Mouse (Mus musculus): Measurements from ENCODE around the gene Calm3. TPM values are rescaled to one million over a fixed set of nuclear protein-coding genes. Genes with fewer than 3 reads are reported as not detected.
A peak's percentile ranks its signal among the peaks of the same experiment; 100 is the strongest.

Calm3 gene
- total RNA-seq, 2 experiments from 2014 or later = 1,837 to 1,919 TPM

DNA sequence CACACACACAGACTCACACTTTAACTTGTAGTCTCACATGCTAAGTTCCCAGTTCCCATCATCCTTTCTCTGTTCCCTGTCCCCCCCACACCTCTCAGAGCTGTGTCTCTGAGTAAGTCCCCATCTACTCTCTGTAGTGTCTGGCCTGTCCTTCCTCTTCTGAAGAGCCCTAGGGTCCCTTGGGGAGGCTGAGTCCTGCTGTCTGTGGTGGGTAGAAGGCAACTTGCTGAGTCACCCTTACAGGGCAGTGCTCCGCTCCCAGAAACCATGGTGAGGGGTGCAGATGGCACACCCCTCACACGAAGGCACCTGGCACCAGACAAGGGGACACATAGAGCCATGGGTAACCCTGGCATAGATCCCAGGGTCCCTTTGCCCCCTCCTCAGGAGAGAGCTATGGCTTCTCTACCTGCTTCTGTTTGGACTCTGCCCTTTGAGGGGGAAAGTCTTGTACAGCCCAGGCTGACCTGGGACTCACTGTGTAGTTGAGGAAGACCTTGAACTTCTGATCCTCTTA lies 20.4 kb downstream of the Calm3 start:
- intact Hi-C loops (cut with DNase I) = no loop called here
- DNase-seq (ENCODE audit: low spot score in 2 of 2) = no peak

DNA sequence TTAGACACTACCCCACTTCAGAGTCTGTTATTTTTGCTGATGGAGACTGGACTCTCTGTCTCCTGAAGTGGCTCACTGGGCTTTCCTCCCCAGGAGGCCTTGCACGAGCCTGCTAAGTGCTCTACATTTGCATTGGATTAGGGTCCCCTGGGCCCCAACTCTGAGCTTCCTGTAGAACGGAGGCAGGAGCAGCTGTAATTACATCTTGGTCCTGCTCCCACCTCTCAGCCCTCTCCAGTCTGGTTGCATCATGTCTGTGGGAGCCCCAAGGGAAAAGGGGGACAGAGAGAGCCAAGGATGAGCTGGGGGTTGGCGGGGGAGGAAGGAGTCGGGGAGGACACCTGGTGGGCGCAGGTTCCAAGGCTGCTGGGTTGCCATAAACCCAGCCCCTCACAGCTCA lies 23.4 kb downstream of the Calm3 start:
- intact Hi-C loops (cut with DNase I) = no loop called here
- DNase-seq (ENCODE audit: low spot score in 2 of 2) = no peak

DNA sequence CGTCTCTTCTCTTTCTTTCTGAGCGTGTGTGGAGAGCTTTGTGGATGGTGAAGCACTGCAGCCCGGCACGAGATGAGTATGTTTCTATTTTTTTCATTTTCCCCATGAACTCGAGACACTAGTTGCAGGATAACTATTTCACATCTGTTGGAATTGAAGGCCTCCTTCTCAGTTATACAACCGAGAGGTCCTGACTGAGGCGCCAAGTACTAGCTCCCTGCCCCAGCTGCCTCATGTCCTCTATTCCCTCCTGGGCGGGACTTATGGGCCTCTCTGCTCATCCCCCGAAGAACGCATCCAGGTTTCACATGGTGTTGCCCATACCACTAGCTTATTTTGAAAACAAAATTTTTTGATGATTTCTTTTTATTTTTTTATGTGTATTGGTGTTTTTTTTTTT lies 28.4 kb downstream of the Calm3 start:
- intact Hi-C loops (cut with DNase I) = loop anchor here (2.0 to 10.0 kb wide), 2 partner anchors 17 to 151 kb away; no protein-coding TSS in a partner anchor
- no peak for DNase-seq (ENCODE audit: low spot score in 2 of 2)

DNA sequence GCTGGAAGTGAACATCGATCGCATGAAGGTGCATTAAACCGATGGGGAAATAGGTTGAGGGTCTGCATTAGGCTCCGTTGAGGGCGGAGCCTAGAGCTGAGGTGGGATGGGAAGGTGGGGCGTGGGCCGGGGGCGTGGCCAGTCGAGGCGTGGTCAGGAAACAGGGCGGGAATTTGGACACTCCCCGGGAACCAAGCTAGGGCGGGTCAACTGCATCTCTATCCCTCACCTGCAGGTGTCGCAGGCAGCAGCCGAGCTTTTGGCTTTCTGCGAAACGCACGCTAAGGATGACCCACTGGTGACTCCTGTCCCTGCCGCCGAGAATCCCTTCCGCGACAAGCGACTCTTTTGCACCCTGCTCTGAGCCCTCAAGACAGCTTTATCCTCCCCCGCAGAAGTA lies 28.9 kb downstream of the Calm3 start:
- peak; percentile 66 to 76 for DNase-seq (ENCODE audit: low spot score in 2 of 2)
- intact Hi-C loops (cut with DNase I) = loop anchor here (2.0 to 10.0 kb wide), 2 partner anchors 18 to 150 kb away; no protein-coding TSS in a partner anchor

DNA sequence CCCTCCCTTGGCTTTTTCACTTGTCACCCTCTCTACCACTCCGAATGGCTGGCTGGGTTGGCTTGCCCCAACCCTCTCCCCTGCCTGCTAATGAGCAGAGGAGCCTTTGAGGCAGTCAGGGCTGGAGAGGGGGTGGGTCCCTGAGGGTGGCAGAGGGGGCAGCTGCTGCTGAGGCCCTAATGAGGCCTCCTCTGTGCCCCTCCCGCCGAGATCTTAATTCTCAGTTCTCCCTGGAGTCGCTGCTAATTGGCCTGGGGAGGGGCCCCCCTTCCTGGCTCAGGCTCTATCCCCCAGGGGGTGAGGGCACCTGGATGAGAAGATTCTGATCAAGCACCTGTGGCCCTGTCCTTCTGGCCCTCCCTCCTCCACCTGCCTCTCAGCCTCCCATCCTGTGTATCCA lies 29.6 kb downstream of the Calm3 start:
- DNase-seq (ENCODE audit: low spot score in 2 of 2) = no peak
- intact Hi-C loops (cut with DNase I) = loop anchor here (2.0 to 10.0 kb wide), 2 partner anchors 19 to 149 kb away; no protein-coding TSS in a partner anchor

DNA sequence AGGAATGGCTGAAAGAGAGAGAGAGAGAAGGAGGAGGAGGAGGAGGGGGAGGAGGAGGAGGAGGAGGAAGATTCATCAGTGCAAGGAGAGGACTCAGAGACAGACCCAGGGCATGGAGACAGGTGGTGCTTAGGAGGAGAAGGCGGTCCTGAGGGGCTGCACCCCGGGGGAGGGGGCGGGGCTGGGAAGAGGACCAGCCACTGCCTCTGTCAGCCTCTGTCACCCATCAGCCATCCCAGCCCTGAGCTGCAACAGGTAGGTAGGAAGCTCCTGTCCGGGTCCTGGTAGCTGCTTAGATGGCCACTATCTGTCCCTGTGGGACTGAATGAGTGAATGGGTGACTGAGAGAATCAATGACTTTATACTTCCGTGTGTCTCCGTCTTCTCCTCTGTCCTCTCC lies 30.3 kb downstream of the Calm3 start:
- intact Hi-C loops (cut with DNase I) = loop anchor here (2.0 to 10.0 kb wide), 2 partner anchors 19 to 149 kb away; no protein-coding TSS in a partner anchor
- no peak for DNase-seq (ENCODE audit: low spot score in 2 of 2)

DNA sequence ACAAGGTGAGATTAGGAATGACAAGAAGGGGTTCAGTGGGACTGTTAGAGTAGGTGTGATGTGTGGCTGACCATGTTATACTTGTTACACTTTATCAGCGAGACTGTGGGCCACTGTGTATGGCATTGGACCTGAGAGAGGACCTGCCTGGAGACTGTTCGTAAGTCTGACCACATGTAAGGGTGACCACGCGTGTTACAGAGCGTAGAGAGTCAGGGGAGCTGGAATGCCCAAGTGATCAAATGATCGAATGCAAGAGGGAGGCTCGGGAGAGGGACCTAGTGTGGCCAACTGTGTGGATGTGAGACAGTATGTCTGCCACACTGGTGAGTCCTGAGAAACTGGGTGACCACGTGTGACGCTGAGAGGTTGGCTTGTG lies 31.6 kb downstream of the Calm3 start:
- intact Hi-C loops (cut with DNase I) = loop anchor here (10.0 kb wide), 1 partner anchor 148 kb away; no protein-coding TSS in a partner anchor
- no peak for DNase-seq (ENCODE audit: low spot score in 2 of 2)

DNA sequence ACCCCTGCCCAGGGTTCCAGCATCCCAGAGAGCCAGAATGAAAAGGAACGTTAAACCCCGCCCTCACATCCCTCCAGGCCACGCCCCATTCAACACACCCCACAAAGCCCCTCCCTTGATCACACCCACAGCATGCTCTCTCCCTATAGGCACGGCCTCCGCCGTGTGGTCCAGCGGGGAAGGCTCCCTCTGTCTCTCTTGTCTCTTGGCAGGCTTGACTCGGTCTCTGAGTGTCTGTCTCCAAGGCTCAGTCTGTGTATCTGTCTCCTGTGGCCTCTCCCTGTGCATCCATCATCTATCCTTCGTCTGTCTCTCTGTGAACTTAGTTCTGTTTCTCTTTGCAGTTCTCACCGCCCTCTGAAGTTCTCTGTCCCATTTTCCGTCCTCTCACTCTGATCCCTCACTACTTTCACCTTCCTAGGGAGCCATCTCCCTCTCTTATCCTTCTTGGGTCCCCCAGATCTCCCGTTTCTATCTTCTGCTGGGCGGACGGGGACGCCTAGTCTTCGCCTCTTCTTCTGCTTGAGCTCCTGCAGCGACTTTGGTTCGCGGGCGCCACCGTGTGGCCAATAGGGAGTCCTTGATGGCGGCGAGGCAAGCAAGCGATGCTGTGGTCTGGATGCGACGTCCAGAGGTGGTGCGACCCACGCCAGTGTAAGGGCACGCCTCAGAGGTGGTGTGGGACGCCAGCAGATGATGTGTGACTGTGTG lies 32.1 kb downstream of the Calm3 start, which contains the start of gene Gng8:
Gene Gng8 (plus strand): TSS at position 146 of the 711 bp plus-strand sequence.
- DNase-seq (ENCODE audit: low spot score in 2 of 2) = peak; percentile 86 to 88
- intact Hi-C loops (cut with DNase I) = loop anchor here (1.0 to 10.0 kb wide), 2 partner anchors 15 to 147 kb away; no protein-coding TSS in a partner anchor

DNA sequence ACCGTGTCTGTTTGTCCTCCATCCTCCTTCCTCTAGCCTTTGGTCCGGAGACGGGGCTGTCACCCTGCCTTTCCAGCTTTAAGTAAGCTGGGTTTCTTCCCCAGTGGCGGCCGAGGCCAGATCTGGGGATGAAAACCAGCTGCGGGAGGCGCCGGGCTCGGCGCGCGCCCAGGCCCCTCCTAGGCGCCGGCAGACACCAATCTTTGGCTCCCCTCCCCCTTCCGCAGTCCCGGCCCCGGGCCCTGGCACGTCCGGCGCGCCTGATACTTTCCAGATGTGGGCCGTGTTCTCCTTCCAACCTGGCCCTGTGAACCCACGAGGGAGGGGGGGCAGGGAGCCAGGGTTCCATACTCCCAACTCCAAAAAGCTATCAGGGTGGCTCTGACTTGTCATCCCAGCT lies 33.0 kb downstream of the Calm3 start:
- intact Hi-C loops (cut with DNase I) = loop anchor here (1.0 to 10.0 kb wide), 2 partner anchors 15 to 146 kb away; no protein-coding TSS in a partner anchor
- no peak for DNase-seq (ENCODE audit: low spot score in 2 of 2)

DNA sequence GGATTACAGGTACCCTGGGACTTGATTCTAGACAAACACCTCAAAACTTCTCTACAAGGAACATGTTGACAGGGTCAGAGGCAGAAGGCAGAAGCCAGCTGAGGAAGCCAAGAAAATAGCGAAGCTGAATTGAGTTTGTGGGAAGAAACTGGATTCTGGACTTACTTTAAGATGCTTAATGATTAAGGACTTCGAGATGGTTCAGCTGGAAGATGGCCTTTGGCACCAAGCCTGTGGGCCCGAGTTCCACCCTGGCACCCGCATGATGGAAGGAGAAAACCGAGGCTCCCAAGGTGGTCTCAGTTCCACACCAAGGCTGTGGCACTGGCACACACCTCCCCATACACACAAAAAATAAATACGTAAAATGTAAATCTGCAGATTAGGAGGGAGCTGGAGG lies 33.4 kb downstream of the Calm3 start:
- DNase-seq (ENCODE audit: low spot score in 2 of 2) = no peak
- intact Hi-C loops (cut with DNase I) = loop anchor here (10.0 kb wide), 1 partner anchor 146 kb away; no protein-coding TSS in a partner anchor

DNA sequence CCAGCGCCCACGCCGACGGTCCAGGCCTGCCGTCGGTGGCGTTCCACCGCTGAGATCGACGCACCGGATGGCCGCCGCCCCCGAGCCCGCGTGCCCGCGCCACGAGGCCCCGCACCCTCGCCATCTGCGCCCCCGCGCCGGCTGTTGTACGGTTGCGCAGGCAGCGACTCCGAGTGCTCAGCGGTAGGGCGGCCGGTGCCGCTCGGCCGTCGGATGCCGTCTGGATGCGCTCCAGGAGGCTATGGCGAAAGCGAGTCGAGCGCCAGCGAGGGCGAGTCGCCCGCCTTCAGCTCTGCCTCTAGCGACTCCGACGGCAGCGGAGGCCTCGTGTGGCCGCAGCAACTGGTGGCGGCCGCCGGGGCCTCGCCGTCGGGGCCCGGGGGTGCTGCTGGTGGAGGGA lies 38.0 kb downstream of the Calm3 start:
- no peak for DNase-seq (ENCODE audit: low spot score in 2 of 2)
- intact Hi-C loops (cut with DNase I) = no loop called here

DNA sequence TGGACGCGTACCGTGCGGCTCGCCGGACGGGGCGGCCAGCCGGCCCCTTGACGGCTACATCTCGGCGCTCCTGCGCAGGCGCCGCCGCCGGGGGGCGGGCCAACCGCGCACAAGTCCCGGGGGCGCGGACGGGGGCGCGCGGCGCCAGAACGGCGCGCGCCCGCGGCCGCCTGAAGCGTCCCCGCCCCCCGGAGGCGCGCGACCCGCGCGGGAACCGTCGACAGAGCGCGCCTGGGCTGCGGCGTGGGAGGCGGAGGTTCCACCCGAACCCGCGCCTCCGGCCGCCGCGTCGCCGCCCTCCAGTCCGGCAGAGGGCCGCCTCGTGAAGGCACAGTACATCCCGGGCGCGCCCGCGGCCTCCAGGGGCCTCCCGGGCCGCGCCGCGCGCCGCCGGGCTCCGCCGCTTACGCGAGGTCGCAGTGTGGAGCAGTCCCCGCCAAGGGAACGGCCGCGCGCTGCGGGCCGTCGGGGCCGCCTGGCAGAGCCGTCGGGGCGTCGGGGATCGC lies 38.6 kb downstream of the Calm3 start:
- DNase-seq (ENCODE audit: low spot score in 2 of 2) = no peak
- intact Hi-C loops (cut with DNase I) = no loop called here

DNA sequence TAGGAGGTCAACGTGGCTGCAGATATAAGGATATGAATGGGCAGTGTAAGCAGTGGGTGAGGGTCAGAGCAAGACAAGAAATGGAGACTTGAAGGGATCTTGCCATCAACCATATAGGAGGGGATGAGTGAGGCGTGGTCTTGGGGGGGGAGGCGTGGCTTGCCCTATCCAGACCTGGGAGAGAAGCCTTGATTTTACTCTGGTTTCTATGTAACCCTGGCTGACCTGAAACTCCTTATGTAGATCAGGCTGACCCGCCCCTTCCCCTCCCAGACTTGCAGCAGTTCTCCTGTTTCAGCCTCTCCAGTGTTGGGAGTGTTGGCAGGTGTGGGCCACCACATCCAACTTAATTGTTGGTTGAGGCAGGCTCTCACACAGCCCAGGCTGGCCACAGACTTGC lies 39.6 kb downstream of the Calm3 start:
- intact Hi-C loops (cut with DNase I) = no loop called here

DNA sequence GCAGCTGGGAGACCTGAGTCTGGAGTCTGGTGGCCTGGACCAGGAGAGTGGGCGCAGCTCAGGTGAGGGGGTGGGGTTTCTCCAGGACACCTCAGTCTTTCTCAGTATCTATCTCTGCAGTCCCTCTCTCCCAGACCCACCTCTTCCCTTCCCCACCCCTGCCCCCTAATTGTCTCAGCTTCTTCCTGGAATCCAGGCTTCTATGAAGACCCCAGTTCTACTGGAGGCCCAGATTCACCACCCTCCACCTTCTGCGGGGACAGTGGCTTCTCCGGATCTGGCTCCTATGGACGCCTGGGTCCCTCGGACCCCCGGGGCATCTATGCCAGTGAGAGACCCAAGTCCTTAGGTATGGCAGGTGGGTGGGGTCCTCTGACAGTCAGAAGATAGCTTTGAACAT lies 40.8 kb downstream of the Calm3 start:
- DNase-seq (ENCODE audit: low spot score in 2 of 2) = no peak
- intact Hi-C loops (cut with DNase I) = no loop called here

More for the DNA sequence above, 39.6 kb downstream of the Calm3 start:
- no peak for DNase-seq (ENCODE audit: low spot score in 2 of 2)

DNA sequence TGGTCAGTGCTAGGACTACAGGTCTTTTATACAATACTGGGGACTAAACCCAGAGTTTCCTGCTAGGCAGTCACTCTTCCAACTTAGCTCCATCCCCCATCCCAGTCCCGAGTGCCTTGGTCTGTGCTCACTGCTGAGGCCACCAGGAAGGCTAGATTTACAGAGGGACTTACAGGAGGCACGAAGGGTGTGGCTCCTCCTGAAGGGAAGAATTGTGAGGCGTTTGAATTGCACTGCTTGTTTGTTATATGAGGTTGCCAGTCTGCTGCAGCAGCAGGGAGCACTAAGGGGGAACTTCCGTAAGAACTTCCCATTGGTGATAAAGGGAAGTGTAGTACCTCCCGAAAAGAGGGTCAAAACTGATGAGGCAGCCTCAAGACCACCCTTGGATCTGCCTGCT lies 43.3 kb downstream of the Calm3 start:
- intact Hi-C loops (cut with DNase I) = no loop called here
- no peak for DNase-seq (ENCODE audit: low spot score in 2 of 2)

DNA sequence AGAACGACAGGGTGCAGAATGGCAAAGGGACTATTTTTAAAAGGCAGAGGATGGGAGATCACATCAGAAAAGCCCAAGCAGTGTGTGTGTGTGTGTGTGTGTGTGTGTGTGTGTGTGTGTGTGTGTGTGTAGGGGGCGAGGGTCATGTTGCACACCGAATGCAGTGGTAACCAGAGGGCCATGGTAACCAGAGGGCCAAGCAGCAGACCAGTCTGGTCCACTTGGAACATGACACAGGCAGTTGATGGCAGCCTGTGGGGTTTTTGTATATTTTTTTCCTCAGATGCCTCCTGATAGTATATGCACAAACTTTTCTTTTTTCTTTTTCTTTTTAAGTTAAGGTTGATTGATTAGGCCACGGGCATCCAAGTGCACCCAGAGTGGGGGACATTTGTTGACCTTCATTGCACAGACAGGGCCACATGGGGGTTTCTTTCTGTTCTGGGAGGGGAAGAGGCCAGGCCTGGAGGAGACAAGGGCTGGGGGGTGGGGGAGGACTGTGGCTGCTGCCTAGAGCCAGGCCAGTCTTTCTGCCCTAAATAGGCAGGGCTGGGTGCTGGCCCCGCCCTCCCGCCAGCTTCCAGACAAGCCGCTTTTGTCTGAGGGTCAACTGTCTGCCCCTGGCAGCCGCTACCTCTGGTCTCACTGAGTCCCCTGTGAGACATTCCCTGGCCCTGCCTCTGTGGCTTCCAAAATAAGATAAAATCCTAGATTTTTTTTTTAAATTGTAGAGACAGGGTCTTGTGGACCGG lies 43.9 kb downstream of the Calm3 start:
- no peak for DNase-seq (ENCODE audit: low spot score in 2 of 2)
- intact Hi-C loops (cut with DNase I) = no loop called here

DNA sequence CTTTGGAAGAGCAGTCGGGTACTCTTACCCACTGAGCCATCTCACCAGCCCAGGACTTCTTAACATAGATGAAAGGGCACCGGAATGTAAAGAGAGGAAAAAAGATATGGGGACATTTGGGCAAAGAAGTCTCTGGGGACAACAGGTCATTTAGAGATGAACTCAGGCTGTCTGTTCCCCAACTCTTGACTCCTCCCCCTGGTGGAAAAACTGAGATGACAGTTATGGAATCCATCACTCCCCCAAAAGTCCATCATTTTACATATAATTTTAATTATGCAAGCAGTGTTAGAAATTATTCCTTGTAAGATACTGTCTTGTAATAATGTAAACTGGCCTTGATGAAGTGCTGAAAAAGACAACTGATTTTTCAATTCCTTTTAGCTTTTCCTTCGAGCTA lies 46.2 kb downstream of the Calm3 start:
- intact Hi-C loops (cut with DNase I) = no loop called here
- DNase-seq (ENCODE audit: low spot score in 2 of 2) = no peak

DNA sequence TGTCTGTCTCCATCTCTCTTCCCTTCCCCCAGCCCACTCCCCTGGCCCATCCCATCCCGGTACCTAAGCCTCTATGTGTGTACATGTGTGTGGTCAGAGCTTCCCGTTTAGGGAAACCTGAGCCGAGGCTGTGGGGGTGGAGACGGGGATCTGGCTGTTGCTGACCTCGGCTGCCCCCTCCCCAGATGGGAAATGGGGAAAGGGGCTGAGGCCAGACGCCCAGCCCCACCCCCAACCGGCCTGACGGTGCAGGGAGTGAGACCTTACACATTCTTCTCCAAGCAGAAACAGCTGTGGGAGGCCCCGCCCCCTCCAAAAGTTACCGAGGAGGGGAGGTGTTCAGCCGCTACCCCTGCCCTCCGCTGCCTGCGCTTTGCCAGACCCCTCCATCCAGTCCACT lies 47.3 kb downstream of the Calm3 start:
- no peak for DNase-seq (ENCODE audit: low spot score in 2 of 2)
- intact Hi-C loops (cut with DNase I) = loop anchor here (1.0 kb wide), 1 partner anchor 15 kb away; the partner anchor contains the start of gene Gng8

DNA sequence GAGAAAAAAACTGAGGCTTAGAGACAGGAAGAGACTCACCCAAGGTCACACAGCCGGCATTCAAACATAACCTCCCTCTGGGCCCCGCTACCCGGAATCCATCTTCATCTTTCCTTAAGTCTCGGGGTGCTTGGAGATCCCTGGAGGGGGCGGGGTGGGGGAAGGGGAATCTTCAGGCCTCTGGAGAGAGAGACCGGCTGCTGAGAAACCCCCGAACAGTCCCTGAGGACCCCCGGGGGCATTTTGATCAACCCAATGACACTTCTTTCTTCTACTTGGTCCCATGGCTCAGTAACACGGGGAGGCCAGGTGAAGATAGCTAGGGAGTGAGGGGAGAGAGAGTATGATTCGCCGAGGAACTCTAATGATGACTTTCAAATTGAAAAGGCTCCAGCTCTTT lies 47.9 kb downstream of the Calm3 start:
- intact Hi-C loops (cut with DNase I) = loop anchor here (1.0 kb wide), 1 partner anchor 15 kb away; the partner anchor contains the start of gene Gng8
- DNase-seq (ENCODE audit: low spot score in 2 of 2) = no peak

DNA sequence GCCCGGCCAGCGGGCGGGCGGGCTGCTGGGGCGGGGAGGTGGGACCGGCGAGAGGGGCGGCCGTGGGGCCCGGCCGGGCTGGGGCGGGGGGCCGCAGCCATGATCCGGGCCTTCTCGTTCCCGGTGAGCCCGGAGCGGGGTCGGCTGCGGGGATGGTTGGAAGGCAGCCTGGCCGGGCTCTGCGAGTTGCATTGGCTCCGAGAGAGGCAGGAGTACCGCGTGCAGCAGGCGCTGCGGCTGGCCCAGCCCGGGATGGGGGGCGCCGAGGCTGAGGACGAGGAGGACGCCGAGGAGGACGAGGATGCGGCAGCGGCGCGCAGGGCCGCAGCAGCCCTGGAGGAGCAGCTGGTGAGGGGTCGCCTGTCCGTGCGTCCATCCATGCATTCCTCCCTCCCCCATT lies 48.6 kb downstream of the Calm3 start:
- DNase-seq (ENCODE audit: low spot score in 2 of 2) = no peak

DNA sequence AGATGAGACGGTGACA lies 48.8 kb downstream of the Calm3 start, which contains the start of gene Dact3:
Gene Dact3 (plus strand): TSS at position 8 of the 16 bp plus-strand sequence.
- intact Hi-C loops (cut with DNase I) = no loop called here

More for the DNA sequence above, 48.6 kb downstream of the Calm3 start:
- intact Hi-C loops (cut with DNase I) = no loop called here

More for the DNA sequence above, 48.8 kb downstream of the Calm3 start, which contains the start of gene Dact3:
- no peak for DNase-seq (ENCODE audit: low spot score in 2 of 2)

All from left cerebral cortex, postnatal 25 days (tissue).